Mouse (Mus musculus) heart, embryonic 14.5 days (tissue): ENCODE data around the gene Cd276. TPM values are rescaled to one million over a fixed set of nuclear protein-coding genes. Genes with fewer than 3 reads are reported as not detected.

Experiments
- ATAC-seq: fragments of 200-750 bp; cut with Nextera tagmentation; 2 replicates; pipeline ENCODE4 v1.8.0; 2017; ENCODE audit warnings: low read depth, moderate TSS enrichment; ENCODE audit not compliant: insufficient number of reproducible peaks, insufficient read depth, low FRiP score
- H3K27ac ChIP-seq, 2 experiments: fragments of 200-500 bp in 1 of 2; fragments of 300-500 bp in 1 of 2; sonication (generic) in 1 of 2; replicated peaks in 1 of 2; 2 replicates each; pipeline ENCODE4 v1.5.1; 2012 to 2014; ENCODE audit warnings: low read depth in 2 of 2, low read length in 2 of 2, control low read depth in 1 of 2, mild to moderate bottlenecking in 1 of 2, mixed read lengths in 1 of 2; ENCODE audit not compliant: control insufficient read depth in 1 of 2, insufficient read depth in 1 of 2
- H3K27me3 ChIP-seq: fragments of 300-500 bp; sonication (generic); 2 replicates; pipeline ENCODE4 v1.6.1; 2014; ENCODE audit warnings: mild to moderate bottlenecking, low read length, control low read depth; ENCODE audit not compliant: control insufficient read depth, insufficient read depth
- H3K36me3 ChIP-seq: fragments of 300-500 bp; sonication (generic); 2 replicates; pipeline ENCODE4 v1.6.1; 2014; ENCODE audit warnings: mild to moderate bottlenecking, control low read depth, low read length, mixed read lengths; ENCODE audit not compliant: control insufficient read depth, insufficient read depth
- H3K4me1 ChIP-seq, 2 experiments: fragments of 200-500 bp in 1 of 2; fragments of 300-500 bp in 1 of 2; sonication (generic) in 1 of 2; 2 replicates each; pipeline ENCODE4 v1.6.1; 2012 to 2014; ENCODE audit warnings: low read length in 2 of 2, control low read depth in 1 of 2, mixed read lengths in 1 of 2; ENCODE audit not compliant: control insufficient read depth in 2 of 2, insufficient read depth in 2 of 2
- H3K4me2 ChIP-seq: fragments of 300-500 bp; sonication (generic); 2 replicates; pipeline ENCODE4 v1.6.1; 2014; ENCODE audit warnings: mild to moderate bottlenecking, low read length
- H3K4me3 ChIP-seq, 2 experiments: fragments of 200-500 bp in 1 of 2; fragments of 300-500 bp in 1 of 2; sonication (generic) in 1 of 2; 2 replicates each; pipeline ENCODE4 v1.5.1; 2012 to 2014; ENCODE audit warnings: low read length in 2 of 2, mild to moderate bottlenecking in 2 of 2, control low read depth in 1 of 2, low read depth in 1 of 2, moderate library complexity in 1 of 2; ENCODE audit not compliant: control insufficient read depth in 1 of 2, insufficient read depth in 1 of 2
- H3K9ac ChIP-seq: fragments of 300-500 bp; sonication (generic); 2 replicates; pipeline ENCODE4 v1.6.1; 2014; ENCODE audit warnings: mild to moderate bottlenecking, low read length
- H3K9me3 ChIP-seq: fragments of 300-500 bp; sonication (generic); 2 replicates; pipeline ENCODE4 v1.6.1; 2016; ENCODE audit warnings: low read length, control low read depth; ENCODE audit not compliant: control insufficient read depth
- WGBS: fragments of 180-500 bp; shearing (Covaris S2); extraction: QIAGEN DNeasy Blood & Tissue Kit; methylation state at CpG from one replicate; pipeline ENCODE4 v1.1.7; 2014; 5-methylcytosine and 5-hydroxymethylcytosine counted together
- polyA plus RNA-seq: library from polyadenylated mRNA; unstranded; fragments of >200 nt; fragmentation: Nextera tagmentation; extraction: Ambion mirVana; gene quantifications from 2 replicates; pipeline ENCODE4 v1.2.1, GENCODE M21; 2014

The Cd276 gene
- polyA plus RNA-seq, 1 experiment from 2014 or later, result 30.9 TPM

GRCm38 (mm10) chr9:58489133-58489864, 65.9 kb downstream of the Cd276 start:
- H3K4me3 ChIP-seq, result peak overlapping the region; percentile 66 to 75
- no peaks in the 10 kb centered on the region for H3K9me3 ChIP-seq
- no peak for ATAC-seq
- H3K36me3 ChIP-seq, result no peaks in the 10 kb centered on the region
- peak overlapping the region; percentile 80 for H3K9ac ChIP-seq
- H3K4me1 ChIP-seq, result peaks cover 8 to 16% of the 10 kb centered on the region in 2 experiments; a peak in 3 of 4 replicates
- H3K27me3 ChIP-seq, result peaks cover 51% of the 10 kb centered on the region
- WGBS, result 7% methylated on average over 13 of the region's 13 CpGs
- H3K27ac ChIP-seq, result no peak overlapping the region
- peak overlapping the region; percentile 100 for H3K4me2 ChIP-seq

- under 1% methylated on average over 97 of the region's 104 CpGs for WGBS
- peak; percentile 66 for ATAC-seq
- peaks cover 8 to 16% of the 10 kb centered on the region in 2 experiments; a peak in 3 of 4 replicates for H3K4me1 ChIP-seq
- no peaks in the 10 kb centered on the region for H3K36me3 ChIP-seq
- H3K9me3 ChIP-seq, result no peaks in the 10 kb centered on the region
- H3K27me3 ChIP-seq, result peaks cover 55% of the 10 kb centered on the region
- peak within 1 kb of the TSS; percentile 66 to 75 for H3K4me3 ChIP-seq
- H3K4me2 ChIP-seq, result peak within 1 kb of the TSS; percentile 100
- H3K9ac ChIP-seq, result peak within 1 kb of the TSS; percentile 80
- peak within 1 kb of the TSS; percentile 17 to 68; a peak in 3 of 4 replicates for H3K27ac ChIP-seq
Observed at GRCm38 (mm10) chr9:58487851-58488801, 67.1 kb downstream of the Cd276 start, which contains the start of gene Insyn1. Gene Insyn1, plus strand, starts transcription at chr9:58488603.

- no peak overlapping the region for H3K4me2 ChIP-seq
- H3K4me1 ChIP-seq, result peaks cover 8 to 16% of the 10 kb centered on the region in 2 experiments; a peak in 3 of 4 replicates
- H3K9me3 ChIP-seq, result no peaks in the 10 kb centered on the region
- H3K9ac ChIP-seq, result no peak overlapping the region
- no peak for ATAC-seq
- H3K27ac ChIP-seq, result no peak overlapping the region
- no peak overlapping the region for H3K4me3 ChIP-seq
- 12% methylated on average over 3 of the region's 3 CpGs for WGBS
- H3K27me3 ChIP-seq, result peaks cover 57% of the 10 kb centered on the region
- H3K36me3 ChIP-seq, result no peaks in the 10 kb centered on the region
Observed at GRCm38 (mm10) chr9:58487076-58487475, 68.2 kb downstream of the Cd276 start.

Other genes with a start within 250 kb of the Cd276 start
- gene Loxl1, start 242.3 kb downstream of the Cd276 start, polyA plus RNA-seq, result 46.8 and 53.6 TPM in 2 replicates
- not detected in 2 replicates for gene Tbc1d21, start 185.0 kb downstream of the Cd276 start, polyA plus RNA-seq
- gene Insyn1, start 66.8 kb downstream of the Cd276 start, polyA plus RNA-seq, result 1.1 and 1.8 TPM in 2 replicates
- gene Nptn, start 26.8 kb upstream of the Cd276 start, polyA plus RNA-seq, result 133 and 136 TPM in 2 replicates
- 6.4 and 6.9 TPM in 2 replicates for gene Rec114, start 188.5 kb upstream of the Cd276 start, polyA plus RNA-seq